Mouse (Mus musculus) erythroblast, embryonic 14.5 days (primary cell): ENCODE measurements around the gene Gm49396.

ENCODE experiments used
- GATA1 ChIP-seq: IDR thresholded peaks from 2 replicates; pipeline ENCODE4 v1.6.1; 2012; ENCODE audit warnings: low read length, inconsistent platforms, mixed read lengths
- TAL1 ChIP-seq: IDR thresholded peaks from 3 replicates; pipeline ENCODE4 v1.6.1; 2012; ENCODE audit warnings: low read length, inconsistent platforms, mixed read lengths

- TF ChIP-seq GATA1, result no peak
- no peak for TF ChIP-seq TAL1
Observed at GRCm38 (mm10) chr7:30564970-30565571, 1.9 kb downstream of the Gm49396 start, which contains the start of gene Igflr1.
